Mouse (Mus musculus): ENCODE measurements around the gene Myh14. TPM values are rescaled to one million over a fixed set of nuclear protein-coding genes. Genes with fewer than 3 reads are reported as not detected.
A peak's percentile ranks its signal among the peaks of the same experiment; 100 is the strongest.

Myh14 gene
- polyA plus RNA-seq, 1 experiment from 2014 or later: 4.3 TPM

DNA sequence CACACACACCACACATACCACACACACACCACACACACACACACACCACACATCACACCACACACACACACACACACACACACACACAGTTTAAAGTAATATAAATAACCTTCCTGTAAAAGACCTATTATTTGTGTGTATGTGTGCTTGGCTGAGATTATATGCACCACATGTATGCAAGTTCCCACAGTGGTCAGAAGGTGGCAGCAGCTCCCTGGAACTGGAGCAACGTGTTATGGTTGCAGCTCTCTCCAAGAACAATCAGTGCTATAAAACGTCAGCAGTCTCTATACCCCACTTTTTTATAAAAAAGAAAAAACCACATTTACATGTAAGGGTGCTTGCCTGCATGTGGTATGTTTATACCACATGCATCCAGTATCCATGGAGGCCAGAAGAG lies 4.2 kb downstream of the Myh14 start:
- H3K36me3 ChIP-seq (replicated peaks): no peaks in the 10 kb centered on the region
- peaks cover 5% of the 10 kb centered on the region; the same call in 1 of the 2 replicates for H3K9me3 ChIP-seq
- WGBS: 82% methylated on average over 2 of the region's 2 CpGs
- H3K4me1 ChIP-seq: peaks cover 29% of the 10 kb centered on the region
- no peak for DNase-seq (ENCODE audit: low spot score)
- no peak overlapping the region for H3K27ac ChIP-seq (replicated peaks)
- peaks cover 41% of the 10 kb centered on the region for H3K27me3 ChIP-seq (replicated peaks; ENCODE audit: low read depth, poor library complexity, severe bottlenecking)
- no peak overlapping the region for H3K4me3 ChIP-seq

DNA sequence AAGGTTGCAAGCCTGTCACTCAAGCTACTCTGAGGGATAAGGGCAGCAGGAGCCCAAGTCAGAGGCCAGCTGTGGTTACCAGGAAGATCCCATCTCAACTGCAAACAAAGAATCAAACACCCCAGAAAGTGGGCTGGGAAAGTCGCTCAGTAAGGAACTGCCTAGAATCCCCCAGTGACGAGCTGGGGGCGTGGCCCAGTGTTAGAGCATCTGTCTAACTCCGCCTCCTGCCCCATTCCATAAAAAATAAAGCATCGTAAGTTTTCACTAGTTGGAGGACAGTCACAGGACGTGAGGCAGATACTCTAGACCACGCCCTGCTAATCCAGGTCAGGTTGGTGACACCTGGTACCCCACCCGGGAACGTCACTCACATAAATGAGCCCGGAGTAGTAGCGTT lies 5.9 kb downstream of the Myh14 start:
- H3K4me1 ChIP-seq: peaks cover 16% of the 10 kb centered on the region
- no peak for DNase-seq (ENCODE audit: low spot score)
- 41% methylated on average over 11 of the region's 11 CpGs for WGBS
- H3K27ac ChIP-seq (replicated peaks): no peak overlapping the region
- H3K27me3 ChIP-seq (replicated peaks; ENCODE audit: low read depth, poor library complexity, severe bottlenecking): peaks cover 27% of the 10 kb centered on the region
- H3K9me3 ChIP-seq: peaks cover 5% of the 10 kb centered on the region; the same call in 1 of the 2 replicates
- no peaks in the 10 kb centered on the region for H3K36me3 ChIP-seq (replicated peaks)
- no peak overlapping the region for H3K4me3 ChIP-seq

DNA sequence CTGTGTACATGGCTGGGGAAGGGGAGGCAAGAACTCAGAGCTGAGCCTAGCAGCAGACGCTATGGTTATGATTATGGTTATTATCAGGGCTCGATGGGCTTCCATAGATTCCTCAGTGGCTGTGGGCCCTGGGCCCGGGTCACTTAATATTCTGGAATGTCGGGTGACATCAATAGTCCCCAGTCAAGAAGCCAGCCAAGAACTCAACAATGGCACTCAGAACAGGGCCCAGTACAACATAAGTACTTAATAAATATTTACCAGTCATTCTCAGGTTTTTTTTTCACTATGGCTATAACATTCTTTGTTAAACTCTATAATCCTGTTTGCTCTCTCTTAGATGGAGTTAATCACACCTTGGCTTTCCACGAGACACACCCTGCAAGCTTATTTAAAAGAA lies 7.1 kb downstream of the Myh14 start:
- H3K4me1 ChIP-seq: peaks cover 14% of the 10 kb centered on the region
- H3K36me3 ChIP-seq (replicated peaks): no peaks in the 10 kb centered on the region
- H3K27me3 ChIP-seq (replicated peaks; ENCODE audit: low read depth, poor library complexity, severe bottlenecking): peaks cover 16% of the 10 kb centered on the region
- peaks cover 5% of the 10 kb centered on the region; the same call in 1 of the 2 replicates for H3K9me3 ChIP-seq
- H3K4me3 ChIP-seq: no peak overlapping the region
- DNase-seq (ENCODE audit: low spot score): no peak
- no peak overlapping the region for H3K27ac ChIP-seq (replicated peaks)
- 80% methylated on average over 5 of the region's 5 CpGs for WGBS

DNA sequence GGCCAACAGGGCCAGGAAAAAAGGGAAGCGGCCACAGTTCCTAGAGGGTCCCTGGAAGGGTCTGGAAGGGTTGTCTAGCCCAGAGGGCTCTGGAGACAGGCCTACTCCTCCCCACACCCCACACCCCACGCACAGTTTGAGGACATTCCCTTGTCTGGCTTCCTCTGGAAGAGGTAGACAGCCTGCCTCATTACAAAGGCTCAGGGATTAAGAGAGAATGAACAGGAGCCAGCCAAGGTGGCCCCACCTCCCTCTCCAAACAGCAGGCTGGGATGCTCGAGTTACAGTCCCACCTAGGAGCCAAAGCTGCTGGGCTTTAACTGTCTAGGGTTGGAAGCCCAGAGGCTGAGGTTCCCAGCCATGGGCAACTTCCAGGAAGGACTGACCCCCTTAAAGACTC lies 8.1 kb downstream of the Myh14 start:
- H3K27ac ChIP-seq (replicated peaks): peak overlapping the region; percentile 80
- DNase-seq (ENCODE audit: low spot score): peak; percentile 22
- H3K36me3 ChIP-seq (replicated peaks): no peaks in the 10 kb centered on the region
- H3K9me3 ChIP-seq: peaks cover 5% of the 10 kb centered on the region; the same call in 1 of the 2 replicates
- H3K27me3 ChIP-seq (replicated peaks; ENCODE audit: low read depth, poor library complexity, severe bottlenecking): peaks cover 6% of the 10 kb centered on the region; the same call in 1 of the 2 replicates
- 9% methylated on average over 3 of the region's 3 CpGs for WGBS
- peaks cover 14% of the 10 kb centered on the region for H3K4me1 ChIP-seq
- peak overlapping the region; percentile 25; the same call in 1 of the 2 replicates for H3K4me3 ChIP-seq

DNA sequence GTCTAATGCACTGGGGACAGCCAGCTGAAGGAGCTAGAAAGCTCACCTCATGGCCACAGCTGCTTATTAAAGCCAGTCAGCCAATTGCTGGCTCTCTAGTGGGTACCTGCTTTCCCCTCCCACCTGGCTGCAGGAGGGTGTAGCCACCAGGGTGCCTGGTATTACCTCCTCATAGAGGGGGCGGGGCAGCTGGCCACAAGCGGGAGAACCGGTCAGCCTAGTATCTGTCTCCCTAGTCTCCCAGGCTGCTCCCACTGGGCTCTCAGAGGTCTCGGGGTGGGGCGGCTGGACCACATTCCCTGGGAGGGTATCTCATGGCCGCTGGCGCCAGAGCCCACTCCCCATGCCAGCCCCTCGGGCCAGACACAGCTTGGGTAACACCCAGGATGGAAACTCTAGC lies 8.5 kb downstream of the Myh14 start:
- WGBS: 14% methylated on average over 8 of the region's 8 CpGs
- H3K36me3 ChIP-seq (replicated peaks): no peaks in the 10 kb centered on the region
- peaks cover 2% of the 10 kb centered on the region; the same call in 1 of the 2 replicates for H3K27me3 ChIP-seq (replicated peaks; ENCODE audit: low read depth, poor library complexity, severe bottlenecking)
- peaks cover 5% of the 10 kb centered on the region; the same call in 1 of the 2 replicates for H3K9me3 ChIP-seq
- H3K27ac ChIP-seq (replicated peaks): peak overlapping the region; percentile 80
- peaks cover 14% of the 10 kb centered on the region for H3K4me1 ChIP-seq
- peak; percentile 68 for DNase-seq (ENCODE audit: low spot score)
- peak overlapping the region; percentile 25; the same call in 1 of the 2 replicates for H3K4me3 ChIP-seq

GRCm38 (mm10) chr7:44661219-44661618 lies 9.4 kb downstream of the Myh14 start:
- Histone ChIP-seq H3K27ac (replicated peaks) (peak overlapping the region; percentile 80; the same call in 1 of the 2 replicates), H3K9me3 (peaks cover under 1% of the 10 kb centered on the region; the same call in 1 of the 2 replicates), H3K27me3 (replicated peaks; ENCODE audit: low read depth, poor library complexity, severe bottlenecking) (no peaks in the 10 kb centered on the region), H3K4me1 (peaks cover 14% of the 10 kb centered on the region), H3K4me3 (no peak overlapping the region), H3K36me3 (replicated peaks) (no peaks in the 10 kb centered on the region)
- no peak for DNase-seq (ENCODE audit: low spot score)
- WGBS: 81% methylated on average over 5 of the region's 5 CpGs

GRCm38 (mm10) chr7:44655504-44655903 lies 15.1 kb downstream of the Myh14 start:
- Histone ChIP-seq H3K27me3 (replicated peaks; ENCODE audit: low read depth, poor library complexity, severe bottlenecking) (no peaks in the 10 kb centered on the region), H3K36me3 (replicated peaks) (no peaks in the 10 kb centered on the region), H3K27ac (replicated peaks) (no peak overlapping the region), H3K4me1 (peaks cover 3% of the 10 kb centered on the region; the same call in 1 of the 2 replicates), H3K9me3 (no peaks in the 10 kb centered on the region), H3K4me3 (no peak overlapping the region)
- WGBS: 14% methylated on average over 8 of the region's 8 CpGs
- DNase-seq (ENCODE audit: low spot score): peak; percentile 67

DNA sequence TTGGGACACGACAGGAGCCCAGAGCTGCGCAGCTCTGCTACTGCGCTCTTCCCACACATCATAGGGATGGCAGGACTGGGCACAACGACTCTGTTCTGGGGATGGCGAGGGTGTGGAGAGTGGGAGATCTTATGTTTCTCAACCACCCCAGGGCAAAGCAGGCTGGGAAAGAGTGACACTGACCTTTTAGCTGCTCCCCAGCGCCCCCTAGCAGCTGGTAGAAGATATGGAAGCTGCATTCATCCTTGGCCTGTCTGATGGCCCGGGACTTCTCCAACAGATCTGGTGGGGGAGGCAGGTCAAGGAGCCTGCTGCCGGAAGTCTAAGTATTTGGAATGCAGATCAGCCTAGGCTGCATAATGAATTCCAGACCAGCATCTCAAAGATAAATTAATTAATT lies 16.9 kb downstream of the Myh14 start:
- 55% methylated on average over 8 of the region's 8 CpGs for WGBS
- Histone ChIP-seq H3K4me1 (peaks cover 3% of the 10 kb centered on the region; the same call in 1 of the 2 replicates), H3K4me3 (no peak overlapping the region), H3K27ac (replicated peaks) (no peak overlapping the region), H3K36me3 (replicated peaks) (no peaks in the 10 kb centered on the region), H3K27me3 (replicated peaks; ENCODE audit: low read depth, poor library complexity, severe bottlenecking) (no peaks in the 10 kb centered on the region), H3K9me3 (no peaks in the 10 kb centered on the region)
- peak; percentile 34 for DNase-seq (ENCODE audit: low spot score)

GRCm38 (mm10) chr7:44651416-44651815 lies 19.2 kb downstream of the Myh14 start:
- Histone ChIP-seq H3K4me1 (peaks cover 7% of the 10 kb centered on the region; the same call in 1 of the 2 replicates), H3K27me3 (replicated peaks; ENCODE audit: low read depth, poor library complexity, severe bottlenecking) (peaks cover 1% of the 10 kb centered on the region), H3K4me3 (no peak overlapping the region), H3K36me3 (replicated peaks) (no peaks in the 10 kb centered on the region), H3K9me3 (no peaks in the 10 kb centered on the region), H3K27ac (replicated peaks) (no peak overlapping the region)
- DNase-seq (ENCODE audit: low spot score): no peak
- 77% methylated on average over 7 of the region's 7 CpGs for WGBS

DNA sequence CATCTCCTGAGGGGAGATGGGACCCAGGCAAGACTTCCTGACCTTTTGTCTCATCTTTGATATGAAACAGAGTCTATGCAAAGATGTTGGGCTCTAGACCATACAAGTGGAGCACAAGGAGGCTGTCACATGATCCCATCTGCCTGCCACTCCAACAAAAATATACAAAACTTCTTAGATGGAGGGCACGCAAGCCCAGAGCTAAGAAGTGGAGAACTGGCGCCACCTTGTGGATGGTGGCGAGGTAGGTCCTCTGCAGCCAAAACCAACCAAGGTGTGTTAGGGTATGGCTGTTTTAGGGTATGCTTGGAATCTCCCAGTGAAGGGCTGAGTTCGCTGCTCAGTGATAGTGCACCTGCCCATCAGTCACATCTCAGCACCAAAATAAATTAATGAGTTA lies 20.7 kb downstream of the Myh14 start:
- no peaks in the 10 kb centered on the region for H3K36me3 ChIP-seq (replicated peaks)
- no peak overlapping the region for H3K4me3 ChIP-seq
- peak; percentile 73 for DNase-seq (ENCODE audit: low spot score)
- peaks cover 6% of the 10 kb centered on the region; the same call in 1 of the 2 replicates for H3K4me1 ChIP-seq
- peaks cover 15% of the 10 kb centered on the region for H3K27me3 ChIP-seq (replicated peaks; ENCODE audit: low read depth, poor library complexity, severe bottlenecking)
- H3K27ac ChIP-seq (replicated peaks): no peak overlapping the region
- 12% methylated on average over 4 of the region's 4 CpGs for WGBS
- no peaks in the 10 kb centered on the region for H3K9me3 ChIP-seq

GRCm38 (mm10) chr7:44649094-44649610 lies 21.5 kb downstream of the Myh14 start:
- peaks cover 6% of the 10 kb centered on the region; the same call in 1 of the 2 replicates for H3K4me1 ChIP-seq
- H3K36me3 ChIP-seq (replicated peaks): no peaks in the 10 kb centered on the region
- no peak overlapping the region for H3K27ac ChIP-seq (replicated peaks)
- peaks cover 23% of the 10 kb centered on the region for H3K27me3 ChIP-seq (replicated peaks; ENCODE audit: low read depth, poor library complexity, severe bottlenecking)
- 78% methylated on average over 8 of the region's 8 CpGs for WGBS
- H3K9me3 ChIP-seq: no peaks in the 10 kb centered on the region
- DNase-seq (ENCODE audit: low spot score): no peak
- H3K4me3 ChIP-seq: no peak overlapping the region

GRCm38 (mm10) chr7:44647729-44648128 lies 22.9 kb downstream of the Myh14 start:
- Histone ChIP-seq H3K27me3 (replicated peaks; ENCODE audit: low read depth, poor library complexity, severe bottlenecking) (peaks cover 37% of the 10 kb centered on the region), H3K27ac (replicated peaks) (no peak overlapping the region), H3K9me3 (no peaks in the 10 kb centered on the region), H3K4me3 (no peak overlapping the region), H3K4me1 (peaks cover 6% of the 10 kb centered on the region; the same call in 1 of the 2 replicates), H3K36me3 (replicated peaks) (no peaks in the 10 kb centered on the region)
- WGBS: 78% methylated on average over 10 of the region's 10 CpGs
- DNase-seq (ENCODE audit: low spot score): no peak

GRCm38 (mm10) chr7:44647042-44647724 lies 23.5 kb downstream of the Myh14 start:
- no peaks in the 10 kb centered on the region for H3K9me3 ChIP-seq
- DNase-seq (ENCODE audit: low spot score): peak; percentile 75
- H3K4me3 ChIP-seq: no peak overlapping the region
- H3K27ac ChIP-seq (replicated peaks): no peak overlapping the region
- H3K36me3 ChIP-seq (replicated peaks): no peaks in the 10 kb centered on the region
- peaks cover 40% of the 10 kb centered on the region for H3K27me3 ChIP-seq (replicated peaks; ENCODE audit: low read depth, poor library complexity, severe bottlenecking)
- H3K4me1 ChIP-seq: peaks cover 6% of the 10 kb centered on the region; the same call in 1 of the 2 replicates
- 54% methylated on average over 7 of the region's 7 CpGs for WGBS

All from embryonic facial prominence, embryonic 10.5 days (tissue).